Comparison of ENCODE assay signal across 20 mouse cellular contexts in the genomic region with DNA sequence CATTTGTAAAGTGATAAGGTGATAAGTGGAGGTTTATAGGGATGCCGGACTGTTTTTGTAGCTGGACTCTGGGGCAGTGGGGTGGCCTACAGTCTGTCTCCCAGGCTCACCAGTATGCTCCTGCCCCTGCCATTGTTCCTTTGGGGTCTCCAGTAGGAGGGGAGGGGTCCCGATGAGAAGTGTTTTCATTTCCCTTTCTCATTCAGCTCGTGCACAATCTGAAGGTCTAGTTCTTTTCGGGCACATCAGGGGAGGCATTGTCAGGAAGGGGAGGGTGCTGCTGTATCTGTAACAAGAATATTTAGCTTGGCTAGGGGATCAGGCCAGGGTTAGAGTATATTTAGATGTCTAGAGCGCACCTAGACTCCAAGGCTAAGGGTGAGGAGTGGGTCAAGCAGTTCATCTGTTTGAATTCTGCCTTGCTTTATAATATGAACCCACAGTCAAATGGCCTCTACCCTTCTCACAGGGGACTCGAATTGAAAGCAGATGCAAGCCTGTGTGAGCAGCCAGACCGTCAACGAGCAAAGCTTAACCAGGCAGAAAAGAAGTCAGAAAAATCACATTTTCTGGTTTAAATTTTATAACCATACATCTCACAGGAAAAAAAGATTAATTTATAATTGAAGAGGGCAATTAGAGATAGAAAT. TPM values are rescaled to one million over a fixed set of nuclear protein-coding genes. Genes with fewer than 3 reads are reported as not detected.
DNase-seq lines count a peak whose midpoint lies in the region; ATAC-seq and TF ChIP-seq lines count a peak whose summit lies in the region.
"Had no signal": no experiment of that assay in that cellular context is flagged by ENCODE, and none has a peak within 500 bp of the region (broad histone marks: within the 10 kb centered on the region; RNA-seq: fewer than 3 reads in every experiment).

No protein-coding gene starts in this region.

- H3K9ac ChIP-seq in midbrain, embryonic 11.5 days (ENCODE audit: low read length) = no peak overlapping the region
- no peak overlapping the region for H3K9ac ChIP-seq in midbrain, embryonic 13.5 days (replicated peaks)
- H3K9ac ChIP-seq in embryonic facial prominence, embryonic 14.5 days (ENCODE audit: low read depth, low read length) = no peak overlapping the region
- H3K9ac ChIP-seq in midbrain, postnatal 0 days (replicated peaks; ENCODE audit: low read length, poor library complexity, severe bottlenecking) = no peak overlapping the region
- H3K9ac ChIP-seq: hindbrain, embryonic 15.5 days; liver, embryonic 12.5 days; lung, embryonic 15.5 days had no signal

- no peaks in the 10 kb centered on the region for H3K27me3 ChIP-seq in midbrain, embryonic 11.5 days (ENCODE audit: control insufficient read depth, insufficient read depth, low read length)
- no peaks in the 10 kb centered on the region for H3K27me3 ChIP-seq in midbrain, embryonic 13.5 days
- no peaks in the 10 kb centered on the region for H3K27me3 ChIP-seq in embryonic facial prominence, embryonic 14.5 days (replicated peaks; ENCODE audit: control insufficient read depth, insufficient read depth, low read length)
- no peaks in the 10 kb centered on the region for H3K27me3 ChIP-seq in midbrain, postnatal 0 days (ENCODE audit: insufficient read depth, low read length)
- H3K27me3 ChIP-seq: hindbrain, embryonic 15.5 days; liver, embryonic 12.5 days; lung, embryonic 15.5 days had no signal

- no peak overlapping the region for H3K4me2 ChIP-seq in midbrain, embryonic 11.5 days
- H3K4me2 ChIP-seq in midbrain, embryonic 13.5 days (replicated peaks) = no peak overlapping the region
- H3K4me2 ChIP-seq in embryonic facial prominence, embryonic 14.5 days (ENCODE audit: low read depth, low read length) = no peak overlapping the region
- no peak overlapping the region for H3K4me2 ChIP-seq in midbrain, postnatal 0 days (ENCODE audit: low read depth, low read length, poor library complexity, severe bottlenecking)
- H3K4me2 ChIP-seq: hindbrain, embryonic 15.5 days; liver, embryonic 12.5 days; lung, embryonic 15.5 days had no signal

- intact Hi-C loops in heart, postnatal 36 days (cut with DNase I) = loop anchor here (2.0 kb wide), 1 partner anchor 44 kb away; no protein-coding TSS in a partner anchor

- no peaks in the 10 kb centered on the region for H3K36me3 ChIP-seq in midbrain, embryonic 11.5 days (ENCODE audit: control insufficient read depth, insufficient read depth, low read length)
- H3K36me3 ChIP-seq in midbrain, embryonic 13.5 days = 0 out of 2 replicates have a peak, but pooled peaks cover 2% of the 10 kb centered on the region
- H3K36me3 ChIP-seq in embryonic facial prominence, embryonic 14.5 days (ENCODE audit: control insufficient read depth, insufficient read depth, low read length) = no peaks in the 10 kb centered on the region
- H3K36me3 ChIP-seq in midbrain, postnatal 0 days (ENCODE audit: insufficient read depth, low read length) = no peaks in the 10 kb centered on the region
- H3K36me3 ChIP-seq: hindbrain, embryonic 15.5 days; liver, embryonic 12.5 days; lung, embryonic 15.5 days had no signal

- 64% methylated on average over 8 of the region's 8 CpGs for WGBS in midbrain, embryonic 11.5 days
- 57% methylated on average over 8 of the region's 8 CpGs for WGBS in midbrain, embryonic 13.5 days
- 31% methylated on average over 8 of the region's 8 CpGs for WGBS in embryonic facial prominence, embryonic 14.5 days
- 38% methylated on average over 8 of the region's 8 CpGs for WGBS in midbrain, postnatal 0 days

- H3K4me1 ChIP-seq in midbrain, embryonic 11.5 days (ENCODE audit: control insufficient read depth, insufficient read depth, low read length) = no peaks in the 10 kb centered on the region
- H3K4me1 ChIP-seq in midbrain, embryonic 13.5 days (replicated peaks) = peaks cover 16% of the 10 kb centered on the region
- peaks cover 12% of the 10 kb centered on the region for H3K4me1 ChIP-seq in embryonic facial prominence, embryonic 14.5 days (ENCODE audit: control insufficient read depth, insufficient read depth, low read length)
- H3K4me1 ChIP-seq in midbrain, postnatal 0 days (ENCODE audit: insufficient read depth, low read length) = 0 out of 2 replicates have a peak, but pooled peaks cover 5% of the 10 kb centered on the region
- H3K4me1 ChIP-seq: liver, embryonic 12.5 days; lung, embryonic 15.5 days had no signal

- ATAC-seq in midbrain, embryonic 11.5 days (ENCODE audit: low FRiP score) = no peak
- no peak for ATAC-seq in midbrain, embryonic 13.5 days
- no peak for ATAC-seq in embryonic facial prominence, embryonic 14.5 days (ENCODE audit: low read depth)
- ATAC-seq in midbrain, postnatal 0 days (ENCODE audit: low FRiP score) = no peak
- ATAC-seq: forebrain, embryonic 16.5 days; liver, embryonic 12.5 days had no signal

- DNase-seq in heart, adult 11 months = peak; percentile 87
- no peak for DNase-seq in heart, postnatal 36 days
- DNase-seq in midbrain, embryonic 11.5 days (ENCODE audit: low spot score, missing footprints) = peak; percentile 81
- DNase-seq in embryonic facial prominence, embryonic 14.5 days (ENCODE audit: low spot score) = peak; percentile 38
- DNase-seq in midbrain, postnatal 0 days (ENCODE audit: low spot score) = no peak
- DNase-seq in Muller cell, postnatal 12 days (ENCODE audit: inconsistent ontology term) = no peak
- DNase-seq: B cell, adult 2 months; cerebellum, postnatal 10 days; gastrocnemius, postnatal 14 days; kidney, adult 18-20 months; layer of hippocampus, adult 9-11 months; spleen, adult 18-20 months; thymus, postnatal 25 days had no signal

- H3K27ac ChIP-seq in midbrain, embryonic 11.5 days (ENCODE audit: low read depth, low read length) = no peak overlapping the region
- H3K27ac ChIP-seq in midbrain, embryonic 13.5 days = no peak overlapping the region
- no peak overlapping the region for H3K27ac ChIP-seq in embryonic facial prominence, embryonic 14.5 days (replicated peaks; ENCODE audit: low read depth, low read length)
- 0 out of 2 replicates have a peak overlapping the region, but pooled peaks have one; percentile 4 for H3K27ac ChIP-seq in midbrain, postnatal 0 days (ENCODE audit: low read depth, low read length)
- H3K27ac ChIP-seq: hindbrain, embryonic 15.5 days; liver, embryonic 12.5 days; lung, embryonic 15.5 days; stomach, postnatal 0 days had no signal

- H3K4me3 ChIP-seq in midbrain, embryonic 11.5 days (ENCODE audit: low read depth, low read length) = no peak overlapping the region
- no peak overlapping the region for H3K4me3 ChIP-seq in midbrain, embryonic 13.5 days (replicated peaks)
- no peak overlapping the region for H3K4me3 ChIP-seq in embryonic facial prominence, embryonic 14.5 days (ENCODE audit: low read depth, low read length)
- H3K4me3 ChIP-seq in midbrain, postnatal 0 days (ENCODE audit: low read depth, low read length) = no peak overlapping the region
- H3K4me3 ChIP-seq: hindbrain, embryonic 15.5 days; liver, embryonic 12.5 days; lung, embryonic 15.5 days; myocyte had no signal

- no peaks in the 10 kb centered on the region for H3K9me3 ChIP-seq in midbrain, embryonic 11.5 days (ENCODE audit: control insufficient read depth, low read length)
- H3K9me3 ChIP-seq in midbrain, embryonic 13.5 days = no peaks in the 10 kb centered on the region
- no peaks in the 10 kb centered on the region for H3K9me3 ChIP-seq in embryonic facial prominence, embryonic 14.5 days (ENCODE audit: control insufficient read depth, low read length)
- H3K9me3 ChIP-seq in midbrain, postnatal 0 days (ENCODE audit: low read length) = no peaks in the 10 kb centered on the region
- H3K9me3 ChIP-seq: hindbrain, embryonic 15.5 days; liver, embryonic 12.5 days; lung, embryonic 15.5 days had no signal

- TF ChIP-seq CTCF in midbrain, postnatal 0 days (IDR thresholded peaks at IDR 0.05) = no peak

RNA-seq across cellular contexts. Expression of gene Lhfp, which starts 46.0 kb away (rescaled TPM):
- 10 to 100 TPM; 48.1 to 57.9 TPM for total RNA-seq in heart, postnatal 36 days (2021)
- polyA plus RNA-seq in midbrain, embryonic 11.5 days (2014; fragmentation: Nextera tagmentation; extraction: Ambion mirVana) = 44.6 and 49.8 TPM in 2 replicates
- polyA plus RNA-seq in midbrain, embryonic 13.5 days (2015; fragmentation: Nextera tagmentation; extraction: Ambion mirVana) = 47.3 and 48.8 TPM in 2 replicates
- 73.9 and 74.8 TPM in 2 replicates for polyA plus RNA-seq in embryonic facial prominence, embryonic 14.5 days (2014; fragmentation: Nextera tagmentation; extraction: Ambion mirVana)
- 49.3 and 50.3 TPM in 2 replicates for total RNA-seq in midbrain, postnatal 0 days (2014; rRNA removed)
- 59.7 and 62.9 TPM in 2 replicates for polyA plus RNA-seq in midbrain, postnatal 0 days (2015; fragmentation: Nextera tagmentation; extraction: Ambion mirVana)

Comparison
In these comparisons a context has a peak if more than half of its experiments do, and no peak if none do; other contexts are left out.
1. DNase-seq: peak in heart, adult 11 months (single experiment), midbrain, embryonic 11.5 days (single experiment) and embryonic facial prominence, embryonic 14.5 days (single experiment); none in heart, postnatal 36 days (0 of 2), midbrain, postnatal 0 days (single experiment) and Muller cell, postnatal 12 days (single experiment).